Mouse (Mus musculus) forebrain, postnatal 0 days (tissue): ENCODE data around the gene Fam120a. TPM values are rescaled to one million over a fixed set of nuclear protein-coding genes. Genes with fewer than 3 reads are reported as not detected.

Source experiments
- ATAC-seq: fragments of 200-750 bp; cut with Nextera tagmentation; 2 replicates; pipeline ENCODE4 v1.8.0; 2017; ENCODE audit warnings: mild to moderate bottlenecking, moderate library complexity
- DNase-seq: peaks from one replicate; pipeline ENCODE4 v3.0.0-alpha.2; 2015
- H3K27ac ChIP-seq: fragments of 300-500 bp; sonication (generic); 2 replicates; pipeline ENCODE4 v1.5.1; 2014; ENCODE audit warnings: low read depth, mild to moderate bottlenecking, antibody characterized with exemption, low read length, moderate library complexity, mixed read lengths
- H3K27me3 ChIP-seq: fragments of 300-500 bp; sonication (generic); 2 replicates; pipeline ENCODE4 v1.6.1; 2014; ENCODE audit warnings: mild to moderate bottlenecking, low read length, mixed read lengths; ENCODE audit not compliant: insufficient read depth
- H3K36me3 ChIP-seq: fragments of 300-500 bp; sonication (generic); 2 replicates; pipeline ENCODE4 v1.6.1; 2014; ENCODE audit warnings: mild to moderate bottlenecking, moderate library complexity; ENCODE audit not compliant: insufficient read depth
- H3K4me1 ChIP-seq: fragments of 300-500 bp; sonication (generic); 2 replicates; pipeline ENCODE4 v1.6.1; 2014; ENCODE audit warnings: antibody characterized with exemption; ENCODE audit not compliant: insufficient read depth
- H3K4me2 ChIP-seq: fragments of 300-500 bp; sonication (generic); 2 replicates; pipeline ENCODE4 v1.6.1; 2014; ENCODE audit warnings: low read depth, mild to moderate bottlenecking, moderate library complexity
- H3K4me3 ChIP-seq: fragments of 300-500 bp; sonication (generic); 2 replicates; pipeline ENCODE4 v1.5.1; 2014; ENCODE audit warnings: low read depth, low read length, mixed read lengths
- H3K9ac ChIP-seq: fragments of 300-500 bp; sonication (generic); 2 replicates; pipeline ENCODE4 v1.6.1; 2014; ENCODE audit warnings: mild to moderate bottlenecking
- H3K9me3 ChIP-seq: fragments of 300-500 bp; sonication (generic); 2 replicates; pipeline ENCODE4 v1.6.1; 2016; ENCODE audit warnings: low read length
- CTCF ChIP-seq: sonication (generic); IDR thresholded peaks from 2 replicates; pipeline ENCODE4 v1.5.1; 2016; ENCODE audit warnings: antibody characterized with exemption, control low read depth, low read depth
- WGBS: fragments of 180-500 bp; shearing (Covaris S2); extraction: QIAGEN DNeasy Blood & Tissue Kit; methylation state at CpG from one replicate; pipeline ENCODE4 v1.1.7; 2014; 5-methylcytosine and 5-hydroxymethylcytosine counted together
- polyA plus RNA-seq: library from polyadenylated mRNA; unstranded; fragments of >200 nt; fragmentation: Nextera tagmentation; extraction: Ambion mirVana; gene quantifications from 2 replicates; pipeline ENCODE4 v1.2.1, GENCODE M21; 2015
- total RNA-seq: library from RNA; depleted of rRNA; stranded (reverse); fragments of >200 nt; gene quantifications from 2 replicates; pipeline ENCODE4 v1.2.3, GENCODE M21; 2014

The Fam120a gene
- total and polyA plus RNA-seq, 2 experiments from 2014 or later, result 9.5 to 59.0 TPM

GRCm38 (mm10) chr13:48932692-48933091 is 35.1 kb downstream of the Fam120a start:
- Histone ChIP-seq H3K27me3 (no peaks in the 10 kb centered on the region), H3K27ac (no peak overlapping the region), H3K36me3 (peaks cover 30% of the 10 kb centered on the region), H3K9me3 (no peaks in the 10 kb centered on the region), H3K9ac (no peak overlapping the region), H3K4me2 (no peak overlapping the region), H3K4me1 (no peaks in the 10 kb centered on the region), H3K4me3 (no peak overlapping the region)
- no peak for TF ChIP-seq CTCF
- 87% methylated on average over 3 of the region's 3 CpGs for WGBS
- ATAC-seq (no peak), DNase-seq (no peak)

- ATAC-seq (no peak), DNase-seq (no peak)
- Histone ChIP-seq H3K4me1 (no peaks in the 10 kb centered on the region), H3K27ac (no peak overlapping the region), H3K4me2 (no peak overlapping the region), H3K4me3 (no peak overlapping the region), H3K36me3 (peaks cover 30% of the 10 kb centered on the region), H3K9me3 (no peaks in the 10 kb centered on the region), H3K9ac (no peak overlapping the region), H3K27me3 (no peaks in the 10 kb centered on the region)
- TF ChIP-seq CTCF, result no peak
Observed at GRCm38 (mm10) chr13:48931687-48932086, 36.1 kb downstream of the Fam120a start.

- H3K9me3 ChIP-seq, result no peaks in the 10 kb centered on the region
- H3K36me3 ChIP-seq, result peaks cover 30% of the 10 kb centered on the region
- no peak overlapping the region for H3K27ac ChIP-seq
- no peak overlapping the region for H3K9ac ChIP-seq
- TF ChIP-seq CTCF, result no peak
- H3K4me1 ChIP-seq, result no peaks in the 10 kb centered on the region
- no peaks in the 10 kb centered on the region for H3K27me3 ChIP-seq
- no peak for DNase-seq
- no peak overlapping the region for H3K4me3 ChIP-seq
- 81% methylated on average over 5 of the region's 5 CpGs for WGBS
- ATAC-seq, result no peak
- no peak overlapping the region for H3K4me2 ChIP-seq
Observed at GRCm38 (mm10) chr13:48931232-48931631, 36.6 kb downstream of the Fam120a start.

GRCm38 (mm10) chr13:48929535-48930110 is 38.2 kb downstream of the Fam120a start:
- Histone ChIP-seq H3K27ac (no peak overlapping the region), H3K4me3 (no peak overlapping the region), H3K9me3 (no peaks in the 10 kb centered on the region), H3K4me1 (no peaks in the 10 kb centered on the region), H3K9ac (no peak overlapping the region), H3K27me3 (no peaks in the 10 kb centered on the region), H3K36me3 (peaks cover 30% of the 10 kb centered on the region), H3K4me2 (no peak overlapping the region)
- TF ChIP-seq CTCF, result no peak
- DNase-seq (no peak), ATAC-seq (no peak)
- WGBS, result 79% methylated on average over 3 of the region's 3 CpGs

GRCm38 (mm10) chr13:48927609-48928008 is 40.2 kb downstream of the Fam120a start:
- Histone ChIP-seq H3K27ac (no peak overlapping the region), H3K9me3 (no peaks in the 10 kb centered on the region), H3K36me3 (peaks cover 15% of the 10 kb centered on the region), H3K4me2 (no peak overlapping the region), H3K4me1 (no peaks in the 10 kb centered on the region), H3K27me3 (no peaks in the 10 kb centered on the region), H3K4me3 (no peak overlapping the region), H3K9ac (no peak overlapping the region)
- WGBS, result 97% methylated on average over 2 of the region's 2 CpGs
- ATAC-seq (no peak), DNase-seq (no peak)
- no peak for TF ChIP-seq CTCF

GRCm38 (mm10) chr13:48922712-48923111 is 45.1 kb downstream of the Fam120a start:
- H3K27ac ChIP-seq, result no peak overlapping the region
- H3K4me3 ChIP-seq, result no peak overlapping the region
- 90% methylated on average over 2 of the region's 2 CpGs for WGBS
- H3K4me1 ChIP-seq, result no peaks in the 10 kb centered on the region
- no peak overlapping the region for H3K4me2 ChIP-seq
- H3K9ac ChIP-seq, result no peak overlapping the region
- no peaks in the 10 kb centered on the region for H3K27me3 ChIP-seq
- no peaks in the 10 kb centered on the region for H3K9me3 ChIP-seq
- H3K36me3 ChIP-seq, result peaks cover 28% of the 10 kb centered on the region
- DNase-seq (no peak), ATAC-seq (no peak)
- no peak for TF ChIP-seq CTCF

- no peak for TF ChIP-seq CTCF
- H3K4me3 ChIP-seq, result no peak overlapping the region
Observed at GRCm38 (mm10) chr13:48921256-48921655, 46.6 kb downstream of the Fam120a start.

More at GRCm38 (mm10) chr13:48921256-48921655, 46.6 kb downstream of the Fam120a start:
- peaks cover 28% of the 10 kb centered on the region for H3K36me3 ChIP-seq
- ATAC-seq (no peak), DNase-seq (no peak)
- H3K4me1 ChIP-seq, result no peaks in the 10 kb centered on the region
- no peaks in the 10 kb centered on the region for H3K9me3 ChIP-seq
- no peaks in the 10 kb centered on the region for H3K27me3 ChIP-seq
- WGBS, result 73% methylated on average over 1 of the region's 1 CpGs
- H3K27ac ChIP-seq, result no peak overlapping the region
- no peak overlapping the region for H3K4me2 ChIP-seq
- H3K9ac ChIP-seq, result no peak overlapping the region
